Mouse (Mus musculus) CD4-positive, CD25-positive, alpha-beta regulatory T cell, adult 2 months (primary cell): Measurements from ENCODE around the gene Zfp600.
"Not testable (repeated sequence)": the region's sequence is repeated elsewhere in the genome, so short reads cannot be mapped to it uniquely, and the experiment has no call there.

Source experiments
- DNase-seq: peaks from one replicate; pipeline ENCODE4 v3.0.0-alpha.2; 2012; ENCODE audit warnings: low read depth, low spot score

The Zfp600 gene

DNA sequence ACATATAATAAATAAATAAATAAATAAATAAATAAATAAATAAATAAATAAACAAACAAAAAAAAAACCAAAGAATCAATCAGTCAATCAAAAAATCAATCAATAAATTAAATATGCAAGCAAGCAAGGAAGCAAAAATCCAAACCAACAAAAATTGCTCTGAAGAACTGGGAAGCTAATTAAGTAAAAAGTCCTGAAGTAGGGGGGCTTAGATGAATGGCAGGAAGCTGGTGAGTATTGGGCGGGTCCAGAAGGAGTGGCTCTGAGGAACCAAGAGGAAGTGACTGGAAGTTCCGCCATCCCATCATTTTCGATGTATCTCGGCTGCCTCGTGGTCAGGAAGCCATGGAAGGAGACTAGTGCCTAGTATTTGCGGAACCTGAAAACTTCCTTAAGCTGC, at the start of gene Zfp600:
Gene Zfp600, plus strand, starts transcription at position 301 of the 400 bp plus-strand sequence.
- DNase-seq = not testable (repeated sequence)

DNA sequence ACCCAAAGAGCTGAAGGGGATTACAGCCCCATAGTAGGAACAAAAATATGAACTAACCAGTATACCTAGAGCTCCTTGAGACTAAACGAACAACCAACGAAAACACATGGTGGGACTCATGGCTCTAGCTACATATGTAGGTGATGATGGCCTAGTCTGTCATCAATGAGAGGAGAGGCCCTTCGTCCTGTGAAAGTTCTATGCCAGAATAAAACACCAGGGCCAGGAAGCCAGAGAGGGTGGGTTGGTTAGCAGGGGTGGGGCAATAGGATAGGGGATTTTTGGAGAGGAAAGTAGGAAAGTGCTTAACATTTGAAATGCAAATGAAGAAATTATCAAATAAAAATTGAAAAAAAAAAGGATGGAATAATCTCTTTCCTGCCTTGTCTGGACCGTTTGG, 6.3 kb downstream of the Zfp600 start:
- DNase-seq = not testable (repeated sequence)

DNA sequence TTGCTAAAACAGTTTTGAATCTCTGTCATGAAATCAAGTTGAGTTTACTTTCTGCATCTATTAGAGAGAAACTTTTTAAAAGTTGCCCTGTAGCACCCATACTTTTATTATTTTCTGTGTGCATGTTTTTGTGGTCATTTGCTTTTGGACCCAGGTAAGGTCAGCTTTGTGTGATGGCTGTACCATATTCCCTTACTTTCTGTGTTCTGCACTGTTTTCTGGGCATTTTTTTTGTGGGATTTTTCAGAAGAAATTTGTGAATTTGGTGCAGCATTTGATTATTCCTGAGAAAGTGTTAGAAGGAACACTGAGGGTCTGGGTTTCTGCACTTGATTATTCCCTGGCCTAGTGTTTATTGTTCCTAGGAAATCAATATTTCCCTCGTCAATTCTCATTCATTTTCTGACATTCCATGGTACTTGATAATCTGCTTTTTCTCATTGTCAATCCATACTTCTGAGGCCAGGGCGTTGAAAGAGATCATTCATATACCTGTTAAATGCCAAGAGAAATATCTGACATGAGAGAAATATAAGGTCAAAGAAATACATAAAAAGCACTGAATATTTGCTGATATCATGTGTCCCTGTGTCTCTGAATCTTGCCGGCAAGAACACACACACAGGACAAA, 10.7 kb downstream of the Zfp600 start:
- not testable (repeated sequence) for DNase-seq

DNA sequence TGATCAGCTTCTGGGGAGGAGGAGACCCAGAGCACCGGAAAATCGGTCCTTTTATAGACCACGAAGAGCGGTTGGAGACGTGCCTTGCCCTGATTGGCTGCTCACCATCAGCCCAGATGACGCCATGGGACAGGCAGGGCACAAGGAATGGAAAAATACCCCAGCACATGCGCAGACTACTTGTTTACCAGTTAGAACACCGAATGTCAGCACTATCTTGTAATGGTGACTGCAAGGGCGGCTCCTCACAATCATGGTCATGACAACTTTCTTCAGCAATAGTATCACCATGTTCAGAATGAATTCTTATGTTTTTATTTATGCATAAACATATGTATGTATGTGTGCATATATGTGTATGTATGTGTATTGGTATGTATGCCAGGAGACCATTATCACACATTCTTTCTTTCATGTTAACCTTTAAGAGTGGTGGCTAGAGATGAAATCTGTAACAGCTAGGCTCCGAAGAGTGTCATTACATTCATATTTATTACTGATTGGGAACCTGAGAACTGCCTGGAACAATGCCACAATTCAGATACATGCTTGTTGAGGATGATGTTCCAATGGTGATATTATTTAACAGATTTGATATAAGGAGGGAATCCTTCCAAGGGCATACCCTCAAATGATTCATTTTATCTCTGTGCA, 11.4 kb downstream of the Zfp600 start:
- DNase-seq = peak; percentile 5

DNA sequence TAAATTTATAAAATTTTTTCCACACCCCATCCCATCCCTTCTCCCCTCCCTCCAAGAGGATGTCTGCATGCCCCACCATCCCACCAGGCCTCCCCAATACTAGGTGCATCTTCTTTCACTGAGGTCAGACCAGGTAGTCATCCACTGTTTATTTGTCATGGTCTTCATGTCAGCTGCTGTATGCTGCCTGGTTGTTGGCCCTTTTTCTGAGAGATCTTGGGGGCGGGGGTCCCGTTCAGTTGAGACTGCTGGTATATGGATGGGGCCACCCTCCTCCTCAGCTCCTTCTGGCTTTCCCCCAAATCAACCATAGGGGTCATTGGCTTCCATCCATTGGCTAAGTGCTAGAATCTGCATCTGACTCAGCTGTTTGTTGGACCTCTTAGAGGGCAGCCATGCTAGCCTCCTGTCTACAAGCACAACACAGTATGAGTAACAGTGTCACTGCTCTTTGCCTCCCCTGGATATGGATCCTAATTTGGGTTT, 12.1 kb downstream of the Zfp600 start:
- DNase-seq = not testable (repeated sequence)

DNA sequence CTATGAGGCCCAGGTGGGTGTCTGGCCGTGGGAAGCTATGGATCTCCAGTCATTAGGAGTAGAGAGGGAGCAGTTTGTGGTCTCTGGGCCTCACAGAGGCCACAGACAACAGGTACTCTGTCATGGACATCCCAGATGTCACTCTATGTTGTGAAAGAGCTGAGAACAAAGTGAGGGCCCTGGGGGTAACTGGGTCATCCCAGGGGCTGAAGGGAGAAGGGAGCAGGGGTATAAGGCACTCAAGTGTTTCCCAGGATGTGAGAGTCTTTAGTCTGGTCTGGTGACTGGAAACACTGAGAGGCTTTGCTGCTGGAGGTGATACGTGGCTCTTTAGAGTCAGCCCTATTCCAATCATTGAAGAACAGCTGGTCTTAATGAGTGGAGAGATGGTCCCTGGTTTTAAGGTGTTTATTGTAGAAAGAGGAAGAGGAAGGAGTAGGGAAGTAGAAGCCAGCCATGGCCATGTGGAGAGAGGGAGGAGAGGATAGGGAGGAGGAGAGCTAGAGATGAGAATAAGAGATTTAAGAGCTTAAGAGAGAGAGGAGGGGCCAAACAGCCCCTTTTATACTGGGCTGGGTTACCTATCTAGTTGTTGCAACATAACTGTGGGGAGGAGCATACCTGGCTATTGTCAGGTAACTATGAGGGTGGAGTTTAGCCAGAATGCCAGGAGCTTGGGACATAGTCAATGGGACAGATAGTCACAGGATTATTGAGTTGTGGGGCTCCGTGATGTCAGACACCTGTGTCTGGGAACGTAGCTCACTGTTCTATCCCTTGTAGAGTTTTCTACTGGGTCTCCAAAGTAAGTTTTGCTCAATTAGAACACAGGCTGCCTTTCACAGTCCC, 17.0 kb downstream of the Zfp600 start:
- DNase-seq = peak; percentile 3

DNA sequence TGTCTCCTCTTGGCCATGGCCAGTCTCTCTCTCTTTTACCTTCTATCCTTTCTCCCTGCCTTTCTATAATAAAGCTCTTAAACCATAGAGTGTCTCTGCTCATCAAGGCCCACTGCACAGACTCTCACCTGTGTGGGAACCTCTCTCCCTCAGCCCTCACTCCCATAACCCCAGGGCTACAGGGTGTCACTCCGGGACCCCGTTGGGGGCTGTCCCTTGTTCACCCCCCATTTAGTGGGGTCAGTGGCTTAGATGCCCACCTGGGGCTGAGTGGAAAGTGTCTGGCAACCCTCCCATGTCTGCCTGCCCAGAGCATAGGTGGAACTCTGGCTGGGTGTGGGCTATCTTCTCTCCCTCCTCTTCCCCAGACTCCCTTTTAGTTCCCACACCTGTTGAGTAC, 47.7 kb downstream of the Zfp600 start:
- not testable (repeated sequence) for DNase-seq

DNA sequence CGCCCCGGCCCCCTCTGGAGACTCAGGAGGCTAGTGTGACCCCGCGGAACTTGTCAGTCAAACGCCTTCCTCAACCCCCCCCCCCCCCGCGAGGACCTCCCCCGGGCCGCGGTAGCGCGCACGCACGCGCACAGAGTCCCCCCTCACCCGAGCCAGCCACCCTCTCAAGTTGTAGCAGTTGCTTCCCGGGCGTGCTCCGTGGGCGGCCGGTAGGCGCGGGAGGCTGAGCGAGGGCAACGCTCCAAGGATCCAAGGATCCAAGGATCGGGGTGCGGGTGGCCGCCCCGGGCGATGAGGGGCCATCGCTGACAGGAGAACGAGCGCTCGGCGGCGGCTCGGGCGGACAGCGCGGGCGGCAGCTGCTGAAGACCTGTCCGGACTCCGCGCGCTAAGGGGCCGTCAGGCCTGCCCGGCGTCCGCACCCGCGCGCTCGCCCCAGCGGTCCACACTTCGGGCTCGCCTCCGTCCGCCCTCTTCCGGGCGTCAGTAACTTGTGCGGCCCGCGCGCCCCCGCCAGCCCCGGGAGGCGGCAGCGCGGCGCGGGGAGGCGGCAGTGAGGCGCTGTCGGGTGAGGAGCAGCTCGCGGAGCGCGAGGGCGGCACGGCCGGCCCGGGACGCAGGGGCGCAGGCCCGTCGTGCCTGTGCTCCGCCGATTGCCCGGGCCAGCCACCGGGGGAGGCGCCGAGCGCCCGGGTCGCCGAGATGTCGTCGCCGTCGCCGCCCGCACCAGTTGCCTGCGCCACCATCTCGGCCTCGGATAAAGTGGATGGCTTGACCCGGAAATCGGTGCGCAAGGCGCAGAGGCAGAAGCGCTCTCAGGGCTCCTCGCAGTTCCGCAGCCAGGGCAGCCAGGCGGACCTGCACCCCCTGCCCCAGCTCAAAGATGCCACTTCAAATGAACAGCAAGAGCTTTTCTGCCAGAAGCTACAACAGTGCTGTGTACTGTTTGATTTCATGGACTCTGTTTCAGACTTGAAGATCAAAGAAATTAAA, 82.9 kb downstream of the Zfp600 start:
- DNase-seq = not testable (repeated sequence)

DNA sequence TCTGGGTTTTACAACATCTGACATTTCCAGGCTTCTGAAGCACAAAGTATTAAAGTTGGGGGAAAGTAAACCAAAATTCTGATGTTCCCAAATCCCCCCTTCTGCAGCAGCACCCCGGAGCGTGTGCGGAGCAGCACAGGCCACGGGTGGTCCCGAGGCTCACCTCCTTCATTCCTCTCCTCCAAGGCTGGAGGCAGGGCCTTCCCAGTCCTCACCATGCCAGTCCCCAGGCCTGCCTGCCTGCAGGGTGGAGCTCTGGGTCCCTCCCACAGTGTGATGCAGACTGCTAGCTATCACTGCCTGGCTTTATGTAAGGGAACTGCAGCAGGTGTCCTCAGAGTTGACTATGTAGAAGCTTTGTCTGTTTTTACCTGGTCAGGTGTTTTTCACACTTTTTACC, 85.5 kb downstream of the Zfp600 start:
- not testable (repeated sequence) for DNase-seq
